Mouse (Mus musculus) midbrain, embryonic 14.5 days (tissue): ENCODE measurements at regions not wholly inside any gene's neighbourhood (a gene's known extent, or its start where the extent isn't known, plus 50 kb on each side); places are given as distances from the start of the nearest gene placed in this dataset.

Experiments
- ATAC-seq: fragments of 200-750 bp; cut with Nextera tagmentation; 2 replicates; pipeline ENCODE4 v1.8.0; 2017; ENCODE audit warnings: moderate number of reproducible peaks, moderate library complexity; ENCODE audit not compliant: low FRiP score, low TSS enrichment
- DNase-seq: peaks from one replicate; pipeline ENCODE4 v3.0.0-alpha.2; 2015
- H3K27ac ChIP-seq: fragments of 300-500 bp; sonication (generic); replicated peaks from 2 replicates; pipeline ENCODE4 v1.5.1; 2014; ENCODE audit warnings: mild to moderate bottlenecking, low read depth, low read length, moderate library complexity
- H3K27me3 ChIP-seq: fragments of 300-500 bp; sonication (generic); 2 replicates; pipeline ENCODE4 v1.6.1; 2014; ENCODE audit warnings: low read length, control low read depth, mixed read lengths; ENCODE audit not compliant: control insufficient read depth, insufficient read depth
- H3K36me3 ChIP-seq: fragments of 300-500 bp; sonication (generic); 2 replicates; pipeline ENCODE4 v1.6.1; 2014; ENCODE audit warnings: low read length, control low read depth; ENCODE audit not compliant: control insufficient read depth, insufficient read depth
- H3K4me1 ChIP-seq: fragments of 300-500 bp; sonication (generic); 2 replicates; pipeline ENCODE4 v1.6.1; 2014; ENCODE audit warnings: mild to moderate bottlenecking, antibody characterized with exemption, low read length, control low read depth; ENCODE audit not compliant: control insufficient read depth, insufficient read depth
- H3K4me2 ChIP-seq: fragments of 300-500 bp; sonication (generic); 2 replicates; pipeline ENCODE4 v1.6.1; 2014; ENCODE audit warnings: mild to moderate bottlenecking, low read length, moderate library complexity
- H3K4me3 ChIP-seq: fragments of 300-500 bp; sonication (generic); replicated peaks from 2 replicates; pipeline ENCODE4 v1.5.1; 2014; ENCODE audit warnings: low read depth, low read length
- H3K9ac ChIP-seq: fragments of 300-500 bp; sonication (generic); replicated peaks from 2 replicates; pipeline ENCODE4 v1.6.1; 2014; ENCODE audit warnings: mild to moderate bottlenecking, low read length, moderate library complexity
- H3K9me3 ChIP-seq: fragments of 300-500 bp; sonication (generic); 2 replicates; pipeline ENCODE4 v1.6.1; 2016; ENCODE audit warnings: low read length, control low read depth, mixed read lengths; ENCODE audit not compliant: control insufficient read depth
- WGBS: fragments of 180-500 bp; shearing (Covaris S2); extraction: QIAGEN DNeasy Blood & Tissue Kit; methylation state at CpG from one replicate; pipeline ENCODE4 v1.1.7; 2014; 5-methylcytosine and 5-hydroxymethylcytosine counted together

- Histone ChIP-seq H3K4me2 (no peak overlapping the region), H3K4me1 (peaks cover 11% of the 10 kb centered on the region), H3K27ac (no peak overlapping the region), H3K27me3 (no peaks in the 10 kb centered on the region), H3K9me3 (no peaks in the 10 kb centered on the region; the same call in 1 of the 2 replicates), H3K9ac (no peak overlapping the region), H3K4me3 (no peak overlapping the region), H3K36me3 (no peaks in the 10 kb centered on the region)
- no peak for ATAC-seq
- DNase-seq, result no peak
- 79% methylated on average over 5 of the region's 5 CpGs for WGBS
Measured at GRCm38 (mm10) chr7:73198069-73198468, 177.2 kb upstream of the Rgma start.

GRCm38 (mm10) chr7:73199967-73200366 is 175.3 kb upstream of the Rgma start:
- no peaks in the 10 kb centered on the region for H3K27me3 ChIP-seq
- ATAC-seq (no peak), DNase-seq (no peak)
- H3K4me3 ChIP-seq, result no peak overlapping the region
- H3K9ac ChIP-seq, result no peak overlapping the region
- no peak overlapping the region for H3K27ac ChIP-seq
- no peaks in the 10 kb centered on the region for H3K36me3 ChIP-seq
- H3K4me2 ChIP-seq, result no peak overlapping the region
- peaks cover 11% of the 10 kb centered on the region for H3K4me1 ChIP-seq
- H3K9me3 ChIP-seq, result peaks cover 6% of the 10 kb centered on the region; the same call in 1 of the 2 replicates
- 84% methylated on average over 6 of the region's 6 CpGs for WGBS

GRCm38 (mm10) chr7:73201330-73201729 is 174.0 kb upstream of the Rgma start:
- no peak overlapping the region for H3K4me3 ChIP-seq
- H3K27me3 ChIP-seq, result no peaks in the 10 kb centered on the region
- no peak overlapping the region for H3K9ac ChIP-seq
- 52% methylated on average over 6 of the region's 6 CpGs for WGBS
- peaks cover 12% of the 10 kb centered on the region for H3K4me1 ChIP-seq
- ATAC-seq, result no peak
- no peak overlapping the region for H3K27ac ChIP-seq
- DNase-seq, result no peak
- H3K9me3 ChIP-seq, result peaks cover 6% of the 10 kb centered on the region; the same call in 1 of the 2 replicates
- H3K4me2 ChIP-seq, result no peak overlapping the region
- no peaks in the 10 kb centered on the region for H3K36me3 ChIP-seq

- Histone ChIP-seq H3K36me3 (no peaks in the 10 kb centered on the region), H3K4me2 (no peak overlapping the region), H3K4me3 (no peak overlapping the region), H3K9me3 (0 out of 2 replicates have a peak, but pooled peaks cover 6% of the 10 kb centered on the region), H3K9ac (no peak overlapping the region), H3K4me1 (peaks cover 41% of the 10 kb centered on the region), H3K27ac (peak overlapping the region; percentile 81), H3K27me3 (no peaks in the 10 kb centered on the region)
- WGBS, result 23% methylated on average over 7 of the region's 7 CpGs
- no peak for ATAC-seq
- peak; percentile 55 for DNase-seq
Measured at GRCm38 (mm10) chr7:73206922-73207811, 168.1 kb upstream of the Rgma start.

- H3K27ac ChIP-seq, result peak overlapping the region; percentile 81
- peaks cover 41% of the 10 kb centered on the region for H3K4me1 ChIP-seq
- H3K9me3 ChIP-seq, result 0 out of 2 replicates have a peak, but pooled peaks cover 6% of the 10 kb centered on the region
- no peak overlapping the region for H3K4me3 ChIP-seq
- ATAC-seq (peak; percentile 61), DNase-seq (no peak)
- WGBS, result 22% methylated on average over 4 of the region's 4 CpGs
- no peaks in the 10 kb centered on the region for H3K36me3 ChIP-seq
- no peaks in the 10 kb centered on the region for H3K27me3 ChIP-seq
- H3K4me2 ChIP-seq, result peak overlapping the region; percentile 5; the same call in 1 of the 2 replicates
- H3K9ac ChIP-seq, result no peak overlapping the region
Measured at GRCm38 (mm10) chr7:73208479-73208816, 166.9 kb upstream of the Rgma start.

- H3K9me3 ChIP-seq, result 0 out of 2 replicates have a peak, but pooled peaks cover 6% of the 10 kb centered on the region
- no peak overlapping the region for H3K9ac ChIP-seq
- no peak overlapping the region; the same call in 1 of the 2 replicates for H3K4me2 ChIP-seq
- H3K36me3 ChIP-seq, result no peaks in the 10 kb centered on the region
- no peak overlapping the region for H3K4me3 ChIP-seq
- ATAC-seq (peak; percentile 89), DNase-seq (peak; percentile 82)
- H3K27ac ChIP-seq, result peak overlapping the region; percentile 81
- H3K4me1 ChIP-seq, result peaks cover 41% of the 10 kb centered on the region
- H3K27me3 ChIP-seq, result no peaks in the 10 kb centered on the region
- 6% methylated on average over 18 of the region's 18 CpGs for WGBS
Measured at GRCm38 (mm10) chr7:73208817-73209602, 166.3 kb upstream of the Rgma start.

GRCm38 (mm10) chr7:73210078-73210477 is 165.2 kb upstream of the Rgma start:
- ATAC-seq (no peak), DNase-seq (no peak)
- peak overlapping the region; percentile 26 for H3K27ac ChIP-seq
- H3K9ac ChIP-seq, result no peak overlapping the region
- H3K36me3 ChIP-seq, result no peaks in the 10 kb centered on the region
- no peak overlapping the region for H3K4me3 ChIP-seq
- H3K27me3 ChIP-seq, result no peaks in the 10 kb centered on the region
- no peak overlapping the region for H3K4me2 ChIP-seq
- 64% methylated on average over 7 of the region's 7 CpGs for WGBS
- H3K9me3 ChIP-seq, result no peaks in the 10 kb centered on the region
- H3K4me1 ChIP-seq, result peaks cover 41% of the 10 kb centered on the region

GRCm38 (mm10) chr7:73222237-73222915 is 152.9 kb upstream of the Rgma start:
- DNase-seq (peak; percentile 70), ATAC-seq (peak; percentile 69)
- 4% methylated on average over 4 of the region's 4 CpGs for WGBS
- Histone ChIP-seq H3K27me3 (no peaks in the 10 kb centered on the region), H3K27ac (peak overlapping the region; percentile 75), H3K36me3 (no peaks in the 10 kb centered on the region), H3K4me2 (no peak overlapping the region), H3K4me3 (no peak overlapping the region), H3K9ac (no peak overlapping the region), H3K9me3 (no peaks in the 10 kb centered on the region), H3K4me1 (peaks cover 13% of the 10 kb centered on the region)
